Mouse (Mus musculus) frontal cortex, adult 2 months (tissue): ENCODE results near the gene Selenof. TPM values are rescaled to one million over a fixed set of nuclear protein-coding genes. Genes with fewer than 3 reads are reported as not detected.

Experiments used
- DNase-seq, 2 experiments: peaks; one replicate each; pipeline ENCODE4 v3.0.0; 2022; ENCODE audit warnings: low spot score in 1 of 2; ENCODE audit errors: extremely low spot score in 1 of 2
- polyA plus RNA-seq: library from polyadenylated mRNA; depleted of rRNA; stranded (reverse); fragments of >200 nt; gene quantifications from 2 replicates; pipeline ENCODE4 v1.2.3, GENCODE M21; 2012

Gene Selenof
- polyA plus RNA-seq, 1 experiment, result 289 TPM

GRCm38 (mm10) chr3:144561511-144562250 is 8.4 kb upstream of the Selenof start:
- peak in 1 of 2 experiments; percentile 27 for DNase-seq

- DNase-seq, result no peak
Observed at GRCm38 (mm10) chr3:144563916-144564315, 6.2 kb upstream of the Selenof start.

- no peak for DNase-seq
Observed at GRCm38 (mm10) chr3:144565212-144565611, 4.9 kb upstream of the Selenof start.

- no peak for DNase-seq
Observed at GRCm38 (mm10) chr3:144568861-144569361, 1.2 kb upstream of the Selenof start.

GRCm38 (mm10) chr3:144569401-144569971 is 618 bp upstream of the Selenof start:
- peak in 1 of 2 experiments; percentile 34 for DNase-seq

- DNase-seq, result no peak
Observed at GRCm38 (mm10) chr3:144570816-144571487, 848 bp downstream of the Selenof start.

- no peak for DNase-seq
Observed at GRCm38 (mm10) chr3:144574256-144574655, 4.2 kb downstream of the Selenof start.

GRCm38 (mm10) chr3:144577366-144578340 is 7.5 kb downstream of the Selenof start:
- DNase-seq, result peak in 1 of 2 experiments; percentile 39

- DNase-seq, result peak in 1 of 2 experiments; percentile 46
Observed at GRCm38 (mm10) chr3:144578921-144579320, 8.8 kb downstream of the Selenof start.

GRCm38 (mm10) chr3:144579796-144580195 is 9.7 kb downstream of the Selenof start:
- DNase-seq, result no peak

GRCm38 (mm10) chr3:144580281-144580680 is 10.2 kb downstream of the Selenof start:
- no peak for DNase-seq

- no peak for DNase-seq
Observed at GRCm38 (mm10) chr3:144581842-144582241, 11.7 kb downstream of the Selenof start.

GRCm38 (mm10) chr3:144582306-144582705 is 12.2 kb downstream of the Selenof start:
- no peak for DNase-seq

- no peak for DNase-seq
Observed at GRCm38 (mm10) chr3:144583789-144584188, 13.7 kb downstream of the Selenof start.

GRCm38 (mm10) chr3:144584789-144585553 is 14.9 kb downstream of the Selenof start:
- peak in 1 of 2 experiments; percentile 36 for DNase-seq

- DNase-seq, result no peak
Observed at GRCm38 (mm10) chr3:144586731-144587130, 16.6 kb downstream of the Selenof start.

- DNase-seq, result no peak
Observed at GRCm38 (mm10) chr3:144589189-144589890, 19.2 kb downstream of the Selenof start.

GRCm38 (mm10) chr3:144592992-144593785 is 23.1 kb downstream of the Selenof start:
- no peak for DNase-seq
